Mouse (Mus musculus): ENCODE measurements around the gene Sft2d1. TPM values are rescaled to one million over a fixed set of nuclear protein-coding genes. Genes with fewer than 3 reads are reported as not detected.

The Sft2d1 gene
- total RNA-seq, 4 experiments from 2014 or later, result 42.0 to 50.0 (median 45.0) TPM

- DNase-seq, result no peak
These were observed 50.6 kb downstream of the Sft2d1 start for GRCm38 (mm10) chr17:8361281-8362103.

GRCm38 (mm10) chr17:8367514-8368480, 56.9 kb downstream of the Sft2d1 start:
- no peak for DNase-seq

DNA sequence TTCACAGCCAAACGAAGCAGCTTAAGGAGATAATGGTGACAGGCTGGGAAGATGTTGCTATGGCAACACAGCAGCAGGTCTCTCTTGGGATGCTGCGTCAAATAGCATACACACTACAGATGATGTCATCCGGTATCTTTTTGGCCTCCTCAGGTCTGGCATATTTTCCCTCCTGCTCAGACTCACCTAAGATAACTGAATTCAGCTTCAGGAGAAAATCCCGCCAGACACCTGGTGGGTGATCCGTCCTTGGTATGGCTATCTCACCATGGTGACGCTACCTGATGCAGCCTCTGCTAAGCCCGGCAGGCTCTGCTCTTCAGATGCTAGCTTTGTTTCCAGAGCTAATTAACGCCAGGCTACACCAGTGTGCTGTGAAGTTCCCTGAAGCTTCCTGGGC, 57.7 kb downstream of the Sft2d1 start:
- DNase-seq, result no peak

GRCm38 (mm10) chr17:8369171-8369570, 58.3 kb downstream of the Sft2d1 start:
- no peak for DNase-seq

DNA sequence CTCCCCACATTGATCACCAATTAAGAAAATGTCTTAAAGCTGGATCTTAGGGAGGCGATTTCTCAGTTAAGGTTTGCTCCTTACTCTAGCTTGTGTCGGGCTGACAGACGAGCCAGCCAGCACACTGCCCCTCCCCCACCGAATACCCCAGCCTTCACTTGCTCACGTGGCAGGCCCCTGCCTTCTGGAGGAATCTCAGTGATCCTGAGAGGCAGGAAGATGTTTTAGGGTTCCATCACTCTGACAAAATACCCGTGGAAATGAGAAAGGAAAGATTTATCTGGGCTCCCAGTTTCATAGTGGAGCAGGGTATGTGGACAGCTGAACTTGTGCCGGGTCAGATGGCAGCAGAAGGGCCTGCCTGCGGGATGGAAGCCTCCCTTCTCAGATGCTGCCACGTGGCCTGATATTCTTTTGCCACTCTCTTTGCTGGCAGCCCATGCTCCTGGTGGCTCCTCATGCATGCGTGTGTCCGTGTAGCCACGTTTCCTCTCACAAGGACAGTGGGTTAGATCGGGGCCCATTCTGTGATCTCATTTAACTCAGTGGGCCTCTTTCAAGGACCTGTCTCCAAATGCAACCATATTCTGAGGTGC, 59.8 kb downstream of the Sft2d1 start:
- no peak for DNase-seq

DNA sequence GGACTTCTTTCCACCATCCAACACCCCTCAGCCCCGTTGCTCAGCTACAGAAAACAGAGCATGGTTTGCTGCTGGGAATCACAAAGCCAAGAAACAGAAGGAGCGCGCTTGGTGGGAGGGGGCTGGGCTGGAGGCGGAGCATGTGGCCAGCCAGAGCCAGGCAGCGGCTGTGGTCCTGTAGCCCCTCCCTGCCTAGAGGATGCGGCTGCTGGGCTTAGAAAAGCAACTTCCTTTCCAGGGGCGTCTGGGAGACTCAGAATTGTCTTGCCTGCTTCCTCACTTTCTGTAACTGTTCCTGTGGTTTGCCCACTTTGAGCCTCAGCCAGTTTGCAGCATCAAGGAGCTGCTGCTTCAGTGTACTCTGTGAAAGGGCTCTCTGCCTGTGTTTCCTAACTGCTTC, 60.9 kb downstream of the Sft2d1 start:
- peak; percentile 10 for DNase-seq

DNA sequence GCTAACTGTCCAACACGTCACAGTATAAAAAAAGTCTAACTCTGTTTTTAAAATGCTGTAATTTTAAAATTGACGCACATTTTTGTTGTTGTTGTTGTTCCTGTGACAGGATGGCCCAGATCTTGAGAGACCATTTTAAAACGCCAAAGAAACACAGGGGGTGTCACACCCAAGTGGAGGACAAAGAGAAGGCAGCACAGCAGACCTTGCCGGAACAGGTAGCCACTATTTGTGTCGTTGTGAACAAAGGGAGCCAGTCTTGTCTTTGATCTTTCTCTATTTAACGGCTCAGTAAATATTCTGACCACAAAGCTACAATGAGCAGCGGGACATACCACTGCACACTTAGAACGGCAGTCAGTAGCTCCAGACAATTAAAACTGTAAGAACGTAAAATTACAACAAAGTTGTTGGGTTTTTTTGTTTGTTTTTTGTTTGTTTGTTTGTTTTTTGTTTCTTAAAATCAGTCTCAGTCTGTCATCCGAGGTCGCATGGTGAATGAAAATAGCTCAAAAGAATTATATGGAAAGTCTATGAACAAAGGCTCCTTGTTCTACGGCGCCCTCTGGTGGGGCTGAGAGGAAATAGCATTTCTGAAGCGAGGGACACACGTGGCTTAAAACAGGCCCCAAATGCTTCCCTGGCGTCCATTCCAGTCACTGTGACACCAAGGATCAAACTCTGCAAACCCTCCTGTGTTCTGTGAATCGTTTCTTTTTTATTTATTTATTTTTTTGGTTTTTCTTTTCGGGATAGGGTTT, 61.6 kb downstream of the Sft2d1 start:
- peak; percentile 34 for DNase-seq

Other genes starting within 250 kb of the Sft2d1 start
- under 1 TPM; 0.40 to 0.99 (median 0.55) TPM for gene Gm49673, start 163.3 kb upstream of the Sft2d1 start, total RNA-seq (2022)
- gene Rnaset2a, start 163.0 kb upstream of the Sft2d1 start, total RNA-seq (2022), result 10 to 100 TPM; 54.7 to 87.9 (median 79.3) TPM
- gene Fgfr1op, start 145.6 kb upstream of the Sft2d1 start, total RNA-seq (2022), result 10 to 100 TPM; 25.0 to 29.9 (median 27.9) TPM
- gene Ccr6, start 75.1 kb upstream of the Sft2d1 start, total RNA-seq (2022), result under 1 TPM in 1 of 4 experiments, not detected in 3; 1.00 TPM
- gene Mpc1, start 28.2 kb upstream of the Sft2d1 start, total RNA-seq (2022), result 100 to 1,000 TPM; 122 to 221 (median 169) TPM
- under 1 TPM; 0.13 to 0.55 (median 0.35) TPM for gene Prr18, start 26.4 kb downstream of the Sft2d1 start, total RNA-seq (2022)
- gene T2, start 44.9 kb downstream of the Sft2d1 start, total RNA-seq (2022), result not detected
- gene T, start 123.3 kb downstream of the Sft2d1 start, total RNA-seq (2022), result not detected
- 100 to 1,000 TPM in 1 of 4 experiments, 10 to 100 TPM in 3; 16.9 to 104 (median 44.4) TPM for gene Pde10a, start 214.3 kb downstream of the Sft2d1 start, total RNA-seq (2022)

Data from adrenal gland, adult 8-10 months (tissue).